Mouse (Mus musculus) T-helper 1 cell (primary cell): ENCODE data around the gene Ikbke.
"Not testable (repeated sequence)": the region's sequence is repeated elsewhere in the genome, so short reads cannot be mapped to it uniquely, and the experiment has no call there.

Source experiments
- in situ Hi-C: fragments of 300-600 bp; cut with MboI, MseI; formaldehyde crosslinking; loops from one replicate; pipeline ENCODE4 v1.15.1; 2025; ENCODE audit warnings: high pct_unique_total_duplicates

The Ikbke gene

DNA sequence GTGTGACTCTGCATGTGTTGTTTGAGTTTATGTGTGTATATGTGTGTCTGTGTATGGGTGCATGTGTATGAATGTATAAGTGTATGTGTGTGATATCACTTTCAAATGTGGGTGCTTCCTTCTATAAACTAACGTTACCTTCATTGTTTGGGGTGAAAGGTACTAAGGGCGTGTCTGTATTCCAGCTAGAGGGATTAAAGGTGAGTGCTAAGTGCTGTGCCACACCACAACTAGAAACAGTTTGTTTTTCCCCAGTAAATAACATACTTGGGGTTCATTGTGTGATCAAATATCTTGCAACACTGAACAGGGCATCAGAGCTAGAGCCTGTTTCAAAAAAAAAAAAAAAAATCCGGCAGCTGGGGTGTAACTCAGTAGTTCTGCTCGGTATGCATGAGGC is 2.3 kb upstream of the Ikbke start:
- in situ Hi-C loops = no loop called here

DNA sequence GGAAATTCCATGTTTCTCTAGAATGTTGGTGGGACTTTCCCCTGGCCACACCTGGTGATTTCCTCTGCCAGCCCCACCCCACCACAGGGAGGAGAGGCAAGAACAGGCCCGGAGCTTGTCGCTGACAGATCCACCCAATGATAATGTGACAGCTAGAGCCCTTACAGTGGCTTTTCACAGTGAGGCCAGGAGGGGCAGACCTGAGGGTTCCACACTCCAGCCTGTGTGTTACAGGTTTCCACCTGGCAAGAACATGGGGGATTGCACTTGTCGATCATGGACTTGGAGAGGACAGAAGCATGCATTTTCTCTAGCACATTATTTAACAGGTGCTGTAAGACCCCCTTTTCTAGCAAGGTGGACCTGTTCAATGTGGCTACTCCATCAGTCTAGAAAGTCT is 874 bp upstream of the Ikbke start:
- in situ Hi-C loops = no loop called here

DNA sequence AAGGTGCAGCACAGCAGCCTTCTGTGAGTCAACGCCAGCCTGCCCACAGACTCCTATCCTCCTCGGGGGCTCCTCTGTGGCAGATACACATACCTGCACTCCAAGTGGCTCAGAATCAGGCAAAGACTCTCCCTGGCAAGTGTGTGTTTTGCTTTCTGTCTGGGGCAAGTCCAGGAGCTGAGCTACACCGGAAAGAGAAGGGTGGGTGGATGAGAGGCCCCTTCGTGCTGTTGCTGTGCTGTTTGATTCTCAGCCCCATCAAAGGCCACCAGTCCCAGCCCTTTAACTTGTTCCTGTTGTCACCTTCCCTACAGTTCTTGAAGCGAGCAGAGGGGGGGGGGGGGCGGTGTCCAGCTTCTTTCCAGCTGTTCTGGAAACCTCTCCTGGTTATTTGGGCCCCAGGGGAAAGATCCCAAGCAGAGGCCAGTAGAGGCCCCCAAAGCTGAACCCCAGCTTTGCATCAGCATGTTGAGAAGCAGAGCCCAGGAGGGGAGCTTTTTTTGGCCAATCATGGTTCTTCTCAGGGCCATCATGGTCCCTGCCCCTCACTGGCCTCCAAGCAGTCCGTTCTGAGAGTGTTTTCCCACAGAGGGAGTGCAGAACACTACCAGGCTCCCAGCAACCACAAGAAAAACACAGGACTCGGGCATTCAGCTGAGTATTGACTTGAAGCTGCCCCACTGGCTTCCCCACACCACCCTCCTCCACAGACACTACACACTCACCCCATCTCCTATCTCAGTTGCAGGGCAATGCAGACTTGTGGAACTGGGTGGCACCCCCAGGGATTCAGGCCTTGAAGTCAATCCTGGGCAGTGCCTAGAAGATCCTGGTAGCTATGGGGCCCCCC is 575 bp downstream of the Ikbke start:
- in situ Hi-C loops = no loop called here

DNA sequence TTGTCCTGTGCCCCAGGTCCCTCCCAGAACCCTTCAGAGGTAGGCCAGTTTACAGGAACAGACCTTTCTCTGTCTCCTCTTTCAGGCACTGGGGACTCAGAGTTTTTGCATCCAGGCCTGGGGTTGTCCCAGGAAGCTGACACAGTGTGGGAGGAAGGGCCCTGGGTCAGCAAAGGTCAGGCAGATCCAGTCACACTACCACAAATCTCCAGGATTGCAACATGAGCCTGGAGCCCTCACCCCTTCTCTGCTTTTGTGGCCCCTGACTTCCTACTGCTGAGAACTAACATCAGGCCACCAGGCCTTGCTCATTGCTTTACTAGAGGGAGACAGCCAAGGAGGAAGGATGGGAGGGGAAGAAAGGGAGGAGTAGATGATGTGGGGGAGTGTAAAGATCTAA is 2.6 kb downstream of the Ikbke start:
- in situ Hi-C loops = no loop called here

DNA sequence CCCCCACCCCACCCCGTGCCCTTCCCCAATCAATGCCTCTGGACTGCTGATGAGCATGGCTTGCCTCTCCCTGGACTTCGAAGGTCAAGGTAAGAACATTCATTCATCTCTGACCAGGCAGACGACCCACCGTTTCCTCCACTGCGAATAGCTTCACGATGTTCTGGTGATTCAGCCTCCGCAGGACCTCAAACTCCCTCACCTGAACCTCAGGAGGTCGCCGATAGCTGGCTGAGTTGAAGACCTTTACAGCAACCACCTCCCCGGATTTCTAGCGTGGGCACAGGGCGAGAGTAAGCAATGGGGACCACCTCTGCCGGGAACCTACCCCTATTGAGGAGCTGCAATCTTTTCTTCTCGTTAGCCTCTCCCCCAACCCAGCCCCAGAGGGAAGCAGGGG is 3.8 kb downstream of the Ikbke start:
- in situ Hi-C loops = no loop called here

DNA sequence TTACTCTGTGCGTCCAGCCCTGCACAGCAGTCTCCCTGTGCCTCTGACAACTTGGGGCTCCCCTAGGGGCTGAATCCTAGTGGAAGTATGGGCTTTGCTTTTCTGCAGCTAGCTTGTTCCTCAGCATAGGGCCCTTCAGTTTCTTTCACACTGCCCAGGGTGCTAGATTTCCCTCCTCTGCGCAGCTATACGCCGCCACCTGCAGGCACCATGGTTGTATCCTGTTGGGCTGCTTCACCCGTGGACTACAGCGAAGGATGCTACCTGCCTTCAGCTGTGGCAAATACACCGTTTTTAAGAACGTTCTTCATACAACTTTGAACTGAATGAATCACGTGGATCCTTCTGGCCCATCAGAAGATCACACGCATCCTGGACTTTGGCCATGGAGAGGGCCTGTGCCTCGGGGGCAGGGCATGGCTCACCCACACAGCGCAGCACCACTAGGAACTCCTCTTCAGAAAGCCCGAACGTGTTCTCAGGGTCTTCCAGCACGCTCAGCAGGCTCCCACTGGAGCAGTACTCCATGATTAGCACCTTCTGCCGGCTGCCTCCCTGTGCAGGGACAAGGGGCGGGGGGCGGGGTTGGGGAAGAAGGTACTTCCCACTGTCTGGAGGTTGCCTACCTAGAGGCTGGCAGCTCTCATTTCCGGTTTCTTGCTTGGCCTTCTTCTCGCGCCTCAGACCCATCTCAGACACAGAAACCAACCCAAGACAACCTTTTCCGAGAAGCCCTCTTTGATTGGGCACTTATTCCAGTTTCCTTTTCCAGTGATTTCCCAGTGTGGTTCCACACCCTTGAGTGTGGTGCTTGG is 4.5 kb downstream of the Ikbke start:
- in situ Hi-C loops = no loop called here

DNA sequence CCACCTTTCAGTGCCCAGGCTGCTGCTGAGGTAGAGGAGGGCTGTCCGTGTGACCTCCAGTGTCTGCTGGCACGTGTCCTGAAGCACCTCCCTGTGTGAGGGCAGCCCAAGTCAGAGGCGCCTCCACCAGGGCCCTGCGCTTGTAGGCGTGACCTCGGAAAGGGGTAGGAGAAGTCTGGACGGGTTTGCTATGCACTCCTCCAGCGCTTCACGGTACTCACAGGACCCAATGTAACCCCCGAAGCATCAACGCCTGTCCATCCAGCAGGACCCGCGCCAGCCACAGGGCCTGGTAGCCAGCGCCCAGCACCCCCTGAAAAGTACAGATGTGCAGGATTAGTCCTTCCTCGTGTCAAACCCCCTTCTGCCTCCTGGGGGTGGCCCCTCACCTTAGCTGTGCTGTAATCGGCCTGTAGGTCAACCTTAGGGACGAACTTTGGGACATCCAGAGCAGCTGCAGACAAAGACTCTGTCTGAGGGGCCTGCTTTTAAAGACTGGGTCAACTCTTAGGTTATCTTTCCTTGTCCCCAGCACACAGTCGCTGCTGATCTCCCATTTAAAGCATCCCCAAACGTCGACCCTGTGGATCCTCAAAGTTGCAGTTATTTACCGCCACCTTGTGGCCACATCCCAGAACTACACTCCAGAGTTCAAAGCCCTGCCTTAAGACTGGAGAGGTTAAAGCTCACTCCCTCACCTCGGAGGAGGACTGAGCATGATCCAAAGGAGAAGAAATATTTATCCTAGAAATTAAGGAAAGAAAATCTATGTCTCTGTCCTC is 9.4 kb downstream of the Ikbke start:
- in situ Hi-C loops = no loop called here

DNA sequence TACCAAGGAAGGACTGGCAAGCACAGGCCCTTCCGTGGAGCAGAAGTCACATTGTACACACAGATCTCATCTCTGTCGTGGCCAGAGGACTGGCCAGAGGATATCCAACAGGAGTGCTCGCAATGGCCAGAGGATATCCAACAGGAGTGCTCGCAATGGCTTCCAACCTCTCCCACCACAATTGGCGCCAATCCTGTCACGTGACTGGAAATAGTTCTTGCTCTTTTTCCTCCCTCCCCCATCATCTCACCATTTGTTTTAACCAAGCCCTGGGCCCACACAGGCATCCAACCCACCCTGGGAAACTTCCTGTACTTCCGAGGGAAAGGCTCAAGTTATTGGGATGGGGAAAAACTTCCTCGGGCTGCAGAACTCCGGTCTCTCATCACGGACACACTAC is 10.6 kb downstream of the Ikbke start:
- in situ Hi-C loops = no loop called here

DNA sequence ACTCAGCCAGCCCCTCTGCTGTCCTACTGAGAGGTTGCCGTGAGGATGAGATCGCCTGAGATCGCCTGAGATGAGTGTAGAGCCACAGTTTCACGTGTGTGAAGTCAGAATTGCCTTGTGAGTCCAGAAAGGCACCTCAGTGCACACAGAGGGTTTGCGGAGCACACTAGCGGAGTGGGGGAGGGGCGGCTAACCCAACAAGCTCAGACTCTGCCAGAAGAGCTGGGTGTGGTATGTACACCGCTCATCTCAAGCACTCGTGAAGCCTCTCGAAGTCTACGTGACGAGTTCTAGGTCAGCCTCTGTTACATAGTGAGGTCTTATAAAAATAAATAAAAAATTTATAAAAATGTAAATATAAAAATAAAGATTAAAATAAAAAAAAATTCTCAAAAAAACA is 15.5 kb downstream of the Ikbke start:
- in situ Hi-C loops = loop anchor here (5.0 kb wide), 1 partner anchor 82 kb away; no protein-coding TSS in a partner anchor

DNA sequence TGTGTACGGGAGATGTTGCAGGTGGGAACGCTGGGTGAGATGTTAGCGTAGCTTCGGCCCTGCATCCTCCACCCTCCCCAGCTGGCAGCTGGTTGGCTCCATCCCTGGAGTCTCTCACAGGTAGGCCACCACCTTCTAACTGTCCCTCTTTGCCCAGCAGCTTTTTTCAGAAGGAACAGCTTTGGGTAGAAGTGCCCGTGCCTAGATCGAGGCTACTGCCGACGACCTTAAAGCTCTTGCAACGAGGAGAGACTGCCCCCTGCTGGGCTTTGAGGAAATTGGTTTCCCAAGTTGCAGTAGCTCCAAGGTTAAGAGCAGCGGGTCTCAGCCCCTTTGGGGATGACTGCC is 19.1 kb downstream of the Ikbke start:
- in situ Hi-C loops = loop anchor here (5.0 kb wide), 1 partner anchor 78 kb away; no protein-coding TSS in a partner anchor

DNA sequence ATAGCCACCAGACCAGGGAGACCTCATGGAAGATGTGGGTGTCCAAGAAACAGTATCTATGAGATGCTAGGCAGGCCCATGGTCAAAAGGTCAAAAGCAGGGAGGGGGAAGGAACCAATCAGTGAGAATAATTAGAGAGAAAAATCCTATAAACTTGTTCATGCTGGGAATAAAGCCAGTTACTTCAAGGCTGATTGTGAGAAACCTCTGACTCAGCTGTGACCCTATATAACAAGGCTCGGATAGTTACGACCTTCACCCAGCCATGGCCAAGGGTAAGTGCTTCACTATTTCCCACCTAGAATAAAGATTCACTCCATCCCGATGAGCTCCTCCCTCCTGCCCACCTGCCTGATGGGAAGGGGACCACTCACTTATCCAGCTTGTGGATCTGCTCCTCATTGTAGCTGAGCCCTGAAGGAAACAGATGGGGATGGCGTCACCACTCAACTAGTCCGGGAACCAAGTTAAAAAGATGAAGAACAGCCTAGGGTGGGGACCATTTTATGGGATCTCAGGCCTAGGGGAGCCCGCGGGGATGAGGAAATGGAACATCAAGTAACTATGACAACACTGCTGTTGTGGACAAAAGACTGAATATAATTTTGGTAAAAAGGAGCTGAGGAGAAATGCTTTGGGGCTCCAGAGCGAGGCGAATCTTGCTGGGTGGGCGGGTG is 19.6 kb downstream of the Ikbke start:
- in situ Hi-C loops = loop anchor here (5.0 kb wide), 2 partner anchors 42 to 77 kb away; no protein-coding TSS in a partner anchor

DNA sequence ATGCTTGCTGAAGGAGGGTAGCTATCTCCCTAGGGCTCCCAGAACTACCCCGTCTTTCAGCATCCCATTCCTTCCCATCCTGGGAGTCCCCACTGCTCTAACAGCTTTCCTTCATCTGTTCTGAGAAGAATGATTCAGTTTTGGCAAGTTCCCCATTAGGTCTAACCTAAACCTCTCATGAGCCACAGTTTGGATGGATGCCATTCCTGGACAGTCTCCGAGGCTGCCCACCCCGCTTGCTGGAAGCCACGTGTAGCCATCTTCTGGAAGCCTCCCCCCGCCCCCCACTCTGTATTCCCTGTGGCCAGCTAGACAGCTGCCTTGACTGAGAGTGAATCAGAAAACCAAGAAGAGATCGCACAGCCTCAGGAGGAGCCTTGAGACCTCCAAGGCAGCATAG is 22.1 kb downstream of the Ikbke start:
- in situ Hi-C loops = loop anchor here (5.0 kb wide), 1 partner anchor 40 kb away; no protein-coding TSS in a partner anchor

DNA sequence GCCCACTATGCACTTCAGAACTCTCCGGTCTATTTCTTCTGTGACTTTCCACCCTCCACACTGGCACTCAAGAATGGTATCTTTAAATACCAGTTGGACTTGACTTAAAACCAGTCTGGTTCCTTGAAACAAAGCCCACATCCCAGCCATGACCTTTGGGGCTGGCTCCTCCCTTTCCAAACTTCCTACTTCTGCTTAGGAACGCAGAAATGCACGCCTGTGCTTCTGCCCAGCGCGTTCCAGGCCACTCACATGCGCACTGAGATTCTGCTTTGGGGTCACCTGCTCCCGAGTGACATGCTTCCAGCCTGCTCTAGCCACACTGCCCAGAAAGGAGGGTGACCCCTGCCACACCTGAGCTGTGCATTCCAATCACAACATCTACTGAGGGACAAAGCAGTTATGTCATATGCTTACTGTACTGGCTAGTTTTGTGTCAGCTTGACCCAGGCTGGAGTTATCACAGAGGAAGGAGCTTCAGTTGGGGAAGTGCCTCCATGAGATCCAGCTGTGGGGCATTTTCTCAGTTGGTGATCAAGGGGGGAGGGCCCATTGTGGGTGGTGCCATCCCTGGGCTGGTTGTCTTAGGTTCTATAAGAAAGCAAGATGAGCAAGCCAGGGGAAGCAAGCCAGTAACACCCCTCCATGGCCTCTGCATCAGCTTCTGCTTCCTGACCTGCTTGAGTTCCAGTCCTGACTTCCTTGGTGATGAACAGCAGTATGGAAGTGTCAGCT is 26.7 kb downstream of the Ikbke start:
- in situ Hi-C loops = not testable (repeated sequence)

DNA sequence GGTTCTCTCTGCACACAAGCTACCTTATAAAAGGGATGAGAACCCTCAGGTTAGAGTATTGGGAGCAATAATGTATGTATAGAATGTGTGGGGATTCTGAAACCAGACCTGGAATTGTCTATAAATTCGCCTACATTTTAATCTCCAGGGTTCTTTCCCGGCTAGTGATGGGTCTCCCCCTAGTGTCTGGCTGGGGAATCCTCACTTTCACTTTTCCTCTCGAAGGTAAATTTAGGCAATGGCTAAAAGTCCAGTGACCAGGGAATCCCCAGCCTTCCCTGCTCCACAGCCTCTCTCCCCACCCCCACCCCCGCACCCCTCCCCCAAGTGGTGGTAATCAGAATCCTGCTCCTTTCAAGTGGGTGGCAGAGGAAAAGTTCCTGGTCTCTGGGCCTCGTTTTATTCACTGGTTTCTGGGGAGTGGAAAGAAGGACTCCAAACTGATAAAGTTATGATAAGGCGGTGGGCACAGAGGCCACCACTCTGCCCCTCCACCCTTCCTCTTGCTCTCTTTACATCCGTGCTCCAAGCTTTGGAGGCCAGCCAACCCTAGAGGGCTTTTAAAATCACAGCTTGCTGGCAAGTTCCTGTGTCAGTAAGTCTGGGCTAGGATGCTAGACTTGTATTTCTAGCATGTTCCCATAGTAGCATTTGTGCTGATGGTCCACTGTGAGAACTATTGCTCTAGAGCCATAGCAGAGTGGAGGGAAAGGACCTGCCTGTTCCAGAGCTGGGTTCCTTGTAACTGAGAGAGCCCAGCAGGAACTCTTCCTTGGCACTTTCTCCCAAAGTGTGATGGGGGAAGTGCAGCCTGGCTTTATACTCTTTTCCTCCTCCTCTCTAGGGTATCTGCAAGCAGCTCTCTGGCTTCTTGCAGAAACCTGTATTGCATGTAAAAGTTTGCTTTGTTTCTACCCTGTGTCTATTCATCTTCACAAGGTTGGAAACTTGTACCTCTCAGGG is 32.7 kb downstream of the Ikbke start:
- in situ Hi-C loops = no loop called here

DNA sequence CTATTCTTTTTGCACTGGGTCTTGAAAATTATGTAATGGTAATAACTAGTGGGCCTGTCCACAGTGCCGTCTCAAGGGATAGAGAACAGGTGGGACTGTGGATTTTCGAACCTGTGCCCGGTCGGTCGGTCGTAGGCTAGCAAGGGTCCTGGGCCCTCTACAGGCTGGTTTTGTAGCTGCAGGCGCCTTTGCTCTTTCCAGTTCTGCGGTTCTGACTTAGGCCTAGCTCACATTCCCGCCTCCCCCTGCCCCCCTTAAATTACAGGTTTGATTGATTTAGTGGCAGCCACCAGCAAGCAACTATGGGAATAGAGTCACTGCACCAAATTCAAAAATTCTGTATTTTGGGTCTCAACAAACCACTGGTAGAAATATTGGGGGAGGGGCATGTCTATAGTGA is 33.5 kb downstream of the Ikbke start:
- in situ Hi-C loops = no loop called here

DNA sequence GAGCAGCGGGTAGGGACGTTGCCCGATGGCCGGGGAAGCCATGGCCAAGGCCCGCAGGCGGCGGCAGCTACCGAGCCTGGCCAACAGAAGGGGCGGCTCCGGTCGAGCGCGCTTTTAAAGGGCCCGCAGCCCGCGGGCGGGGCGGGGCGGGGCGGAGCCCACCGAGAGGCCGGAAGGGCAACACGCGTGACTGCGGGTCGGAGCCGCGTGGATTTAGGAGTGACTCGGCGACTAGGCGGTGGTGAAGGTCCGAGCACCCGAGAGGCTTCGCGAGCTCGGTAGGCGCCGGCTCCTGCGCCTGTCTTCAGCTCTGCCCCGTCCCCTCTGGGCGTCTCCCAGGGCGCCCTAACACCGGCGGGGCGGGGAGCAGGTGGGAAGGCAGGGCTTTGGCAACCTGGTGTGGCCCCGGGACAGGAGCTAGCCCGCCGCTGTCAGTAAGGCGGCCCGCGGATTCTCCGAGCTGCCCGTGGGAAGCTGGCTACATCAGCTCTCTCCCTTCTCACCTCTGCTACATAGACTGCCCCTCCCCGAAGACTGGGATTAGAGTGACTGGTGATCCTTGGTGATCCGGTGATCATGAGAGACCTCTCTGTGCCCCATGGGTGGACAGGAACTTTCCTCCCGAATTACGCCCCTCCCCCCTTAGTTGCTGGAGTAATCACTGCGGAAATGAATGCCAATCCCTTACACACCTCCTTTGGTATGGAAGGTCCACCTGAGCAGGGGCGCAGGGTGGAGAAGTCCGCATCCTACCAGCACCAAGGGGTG is 34.1 kb downstream of the Ikbke start, which contains the start of gene Rassf5:
Gene Rassf5 (minus strand): TSS at position 170 of the 768 bp plus-strand sequence.
- in situ Hi-C loops = no loop called here

DNA sequence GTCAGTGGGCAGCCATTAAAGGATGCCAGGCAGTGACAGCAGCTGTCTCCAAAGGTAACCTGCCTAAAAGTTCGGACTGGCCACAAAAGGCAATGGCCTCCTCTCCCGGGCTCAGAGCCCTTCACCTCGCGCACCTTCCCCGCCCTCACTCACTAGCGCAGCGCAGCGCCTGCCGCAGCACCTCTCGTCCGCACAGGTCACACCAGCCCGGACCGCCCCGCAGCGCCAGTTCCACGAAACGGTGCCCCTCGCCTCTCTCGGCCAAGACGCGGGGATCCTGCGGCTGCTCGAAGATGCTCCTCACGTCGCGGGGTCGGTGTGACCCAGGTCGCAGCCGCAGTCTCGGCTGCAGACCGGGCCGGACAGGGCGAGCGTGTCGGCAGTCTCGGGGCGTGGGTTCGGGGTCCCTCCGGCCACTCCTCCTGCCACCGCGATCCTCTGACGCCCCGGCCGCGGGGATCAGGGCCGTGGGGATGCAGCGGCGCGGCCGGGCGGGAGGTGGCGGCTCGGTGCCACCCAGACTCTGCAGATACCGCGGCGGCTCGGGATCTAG is 34.8 kb downstream of the Ikbke start:
- in situ Hi-C loops = no loop called here

DNA sequence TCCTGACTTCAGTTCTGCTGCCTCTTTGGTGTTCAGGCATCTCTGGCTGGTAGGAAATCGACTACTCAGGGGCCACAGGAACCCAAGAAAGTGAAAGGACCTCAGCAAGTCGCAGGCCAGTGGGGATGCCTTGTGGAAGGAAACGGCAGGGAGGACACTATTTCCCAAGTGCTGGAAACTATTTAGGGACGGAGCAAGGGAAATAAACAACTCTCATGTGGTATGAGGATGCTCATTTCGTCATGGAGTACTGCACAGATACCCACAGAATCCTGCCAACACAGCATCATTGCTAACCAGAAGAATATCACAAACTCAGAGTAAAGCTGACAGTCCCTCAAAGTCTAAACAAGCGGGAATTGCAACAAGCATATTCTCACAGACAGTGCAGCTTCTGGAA is 36.5 kb downstream of the Ikbke start:
- in situ Hi-C loops = no loop called here
